Mouse (Mus musculus): ENCODE data around the gene 9930021J03Rik. TPM values are rescaled to one million over a fixed set of nuclear protein-coding genes. Genes with fewer than 3 reads are reported as not detected.

The 9930021J03Rik gene
- total RNA-seq, 2 experiments from 2014 or later, result 8.8 to 11.0 TPM

GRCm38 (mm10) chr19:29812581-29813460 is 7.0 kb upstream of the 9930021J03Rik start, which contains the start of gene Ranbp6:
TSS of gene Ranbp6 (minus strand) at chr19:29812974.
- DNase-seq, result peak; percentile 92
- intact Hi-C loops (cut with DNase I; ENCODE audit: low total_unique reads), result no loop called here

GRCm38 (mm10) chr19:29810022-29810421 is 4.2 kb upstream of the 9930021J03Rik start:
- intact Hi-C loops (cut with DNase I; ENCODE audit: low total_unique reads), result no loop called here
- DNase-seq, result no peak

- peak; percentile 70 for DNase-seq
- intact Hi-C loops (cut with DNase I; ENCODE audit: low total_unique reads), result no loop called here
Observed at GRCm38 (mm10) chr19:29805101-29805916, 480 bp downstream of the 9930021J03Rik start.

GRCm38 (mm10) chr19:29803946-29804345 is 1.8 kb downstream of the 9930021J03Rik start:
- intact Hi-C loops (cut with DNase I; ENCODE audit: low total_unique reads), result no loop called here
- no peak for DNase-seq

- DNase-seq, result no peak
- intact Hi-C loops (cut with DNase I; ENCODE audit: low total_unique reads), result no loop called here
Observed at GRCm38 (mm10) chr19:29797371-29797770, 8.4 kb downstream of the 9930021J03Rik start.

- no peak for DNase-seq
- intact Hi-C loops (cut with DNase I; ENCODE audit: low total_unique reads), result no loop called here
Observed at GRCm38 (mm10) chr19:29787997-29788396, 17.8 kb downstream of the 9930021J03Rik start.

- no peak for DNase-seq
- intact Hi-C loops (cut with DNase I; ENCODE audit: low total_unique reads), result no loop called here
Observed at GRCm38 (mm10) chr19:29782914-29783313, 22.9 kb downstream of the 9930021J03Rik start.

- DNase-seq, result no peak
- intact Hi-C loops (cut with DNase I; ENCODE audit: low total_unique reads), result no loop called here
Observed at GRCm38 (mm10) chr19:29753939-29754338, 51.9 kb downstream of the 9930021J03Rik start.

GRCm38 (mm10) chr19:29750994-29751393 is 54.8 kb downstream of the 9930021J03Rik start:
- DNase-seq, result no peak
- intact Hi-C loops (cut with DNase I; ENCODE audit: low total_unique reads), result no loop called here

- no peak for DNase-seq
- intact Hi-C loops (cut with DNase I; ENCODE audit: low total_unique reads), result no loop called here
Observed at GRCm38 (mm10) chr19:29743531-29743930, 62.3 kb downstream of the 9930021J03Rik start.

- intact Hi-C loops (cut with DNase I; ENCODE audit: low total_unique reads), result no loop called here
- no peak for DNase-seq
Observed at GRCm38 (mm10) chr19:29740661-29741060, 65.1 kb downstream of the 9930021J03Rik start.

- no peak for DNase-seq
- intact Hi-C loops (cut with DNase I; ENCODE audit: low total_unique reads), result no loop called here
Observed at GRCm38 (mm10) chr19:29739608-29740007, 66.2 kb downstream of the 9930021J03Rik start.

GRCm38 (mm10) chr19:29735421-29735820 is 70.4 kb downstream of the 9930021J03Rik start:
- DNase-seq, result no peak
- intact Hi-C loops (cut with DNase I; ENCODE audit: low total_unique reads), result no loop called here

- intact Hi-C loops (cut with DNase I; ENCODE audit: low total_unique reads), result no loop called here
- DNase-seq, result no peak
Observed at GRCm38 (mm10) chr19:29718476-29718875, 87.3 kb downstream of the 9930021J03Rik start.

GRCm38 (mm10) chr19:29717854-29718253 is 87.9 kb downstream of the 9930021J03Rik start:
- no peak for DNase-seq
- intact Hi-C loops (cut with DNase I; ENCODE audit: low total_unique reads), result no loop called here

GRCm38 (mm10) chr19:29713451-29713850 is 92.3 kb downstream of the 9930021J03Rik start:
- intact Hi-C loops (cut with DNase I; ENCODE audit: low total_unique reads), result no loop called here
- DNase-seq, result no peak

- no peak for DNase-seq
- intact Hi-C loops (cut with DNase I; ENCODE audit: low total_unique reads), result no loop called here
Observed at GRCm38 (mm10) chr19:29709461-29709860, 96.3 kb downstream of the 9930021J03Rik start.

- intact Hi-C loops (cut with DNase I; ENCODE audit: low total_unique reads), result no loop called here
- DNase-seq, result no peak
Observed at GRCm38 (mm10) chr19:29708461-29708860, 97.3 kb downstream of the 9930021J03Rik start.

GRCm38 (mm10) chr19:29708003-29708402 is 97.8 kb downstream of the 9930021J03Rik start:
- intact Hi-C loops (cut with DNase I; ENCODE audit: low total_unique reads), result no loop called here
- DNase-seq, result no peak

GRCm38 (mm10) chr19:29707314-29707898 is 98.4 kb downstream of the 9930021J03Rik start:
- no peak for DNase-seq
- intact Hi-C loops (cut with DNase I; ENCODE audit: low total_unique reads), result no loop called here
